Mouse (Mus musculus) liver, postnatal 0 days (tissue): Measurements from ENCODE around the gene Pakap. TPM values are rescaled to one million over a fixed set of nuclear protein-coding genes. Genes with fewer than 3 reads are reported as not detected.

Experiments
- ATAC-seq: fragments of 200-750 bp; cut with Nextera tagmentation; 2 replicates; pipeline ENCODE4 v1.8.0; 2017; ENCODE audit warnings: mild to moderate bottlenecking, moderate library complexity
- DNase-seq: peaks from one replicate; pipeline ENCODE4 v3.0.0-alpha.2; 2016
- H3K27ac ChIP-seq: fragments of 300-500 bp; sonication (generic); 2 replicates; pipeline ENCODE4 v1.5.1; 2014; ENCODE audit warnings: antibody characterized with exemption, moderate library complexity, mild to moderate bottlenecking, low read depth
- H3K27me3 ChIP-seq: fragments of 300-500 bp; sonication (generic); 2 replicates; pipeline ENCODE4 v1.6.1; 2014; ENCODE audit warnings: low read length, control low read depth, mixed read lengths; ENCODE audit not compliant: insufficient read depth
- H3K36me3 ChIP-seq: fragments of 300-500 bp; sonication (generic); replicated peaks from 2 replicates; pipeline ENCODE4 v1.6.1; 2014; ENCODE audit warnings: mild to moderate bottlenecking, control low read depth, low read length, moderate library complexity, mixed read lengths; ENCODE audit not compliant: insufficient read depth
- H3K4me1 ChIP-seq: fragments of 300-500 bp; sonication (generic); 2 replicates; pipeline ENCODE4 v1.6.1; 2014; ENCODE audit warnings: antibody characterized with exemption, mild to moderate bottlenecking, control low read depth; ENCODE audit not compliant: insufficient read depth
- H3K4me2 ChIP-seq: fragments of 300-500 bp; sonication (generic); 2 replicates; pipeline ENCODE4 v1.6.1; 2014; ENCODE audit warnings: low read depth, mild to moderate bottlenecking, low read length, moderate library complexity, mixed read lengths
- H3K4me3 ChIP-seq: fragments of 300-500 bp; sonication (generic); 2 replicates; pipeline ENCODE4 v1.5.1; 2014; ENCODE audit warnings: low read depth, low read length
- H3K9ac ChIP-seq: fragments of 300-500 bp; sonication (generic); replicated peaks from 2 replicates; pipeline ENCODE4 v1.6.1; 2014; ENCODE audit warnings: mild to moderate bottlenecking, moderate library complexity
- H3K9me3 ChIP-seq: fragments of 300-500 bp; sonication (generic); 2 replicates; pipeline ENCODE4 v1.6.1; 2016; ENCODE audit warnings: mild to moderate bottlenecking, control low read depth, low read length, mixed read lengths
- CTCF ChIP-seq: sonication (generic); IDR thresholded peaks from 2 replicates; pipeline ENCODE4 v1.5.1; 2016; ENCODE audit warnings: antibody characterized with exemption, low read depth
- EP300 ChIP-seq: IDR thresholded peaks from 2 replicates; pipeline ENCODE4 v1.6.1; 2016; ENCODE audit warnings: antibody characterized with exemption, low read depth, mild to moderate bottlenecking
- WGBS: fragments of 180-500 bp; shearing (Covaris S2); extraction: QIAGEN DNeasy Blood & Tissue Kit; methylation state at CpG from one replicate; pipeline ENCODE4 v1.1.7; 2014; ENCODE audit not compliant: insufficient replicate concordance; 5-methylcytosine and 5-hydroxymethylcytosine counted together
- polyA plus RNA-seq: library from polyadenylated mRNA; unstranded; fragments of >200 nt; fragmentation: Nextera tagmentation; extraction: Ambion mirVana; gene quantifications from 2 replicates; pipeline ENCODE4 v1.2.1, GENCODE M21; 2015

Pakap gene
- polyA plus RNA-seq, 1 experiment from 2014 or later: 0.79 TPM

DNA sequence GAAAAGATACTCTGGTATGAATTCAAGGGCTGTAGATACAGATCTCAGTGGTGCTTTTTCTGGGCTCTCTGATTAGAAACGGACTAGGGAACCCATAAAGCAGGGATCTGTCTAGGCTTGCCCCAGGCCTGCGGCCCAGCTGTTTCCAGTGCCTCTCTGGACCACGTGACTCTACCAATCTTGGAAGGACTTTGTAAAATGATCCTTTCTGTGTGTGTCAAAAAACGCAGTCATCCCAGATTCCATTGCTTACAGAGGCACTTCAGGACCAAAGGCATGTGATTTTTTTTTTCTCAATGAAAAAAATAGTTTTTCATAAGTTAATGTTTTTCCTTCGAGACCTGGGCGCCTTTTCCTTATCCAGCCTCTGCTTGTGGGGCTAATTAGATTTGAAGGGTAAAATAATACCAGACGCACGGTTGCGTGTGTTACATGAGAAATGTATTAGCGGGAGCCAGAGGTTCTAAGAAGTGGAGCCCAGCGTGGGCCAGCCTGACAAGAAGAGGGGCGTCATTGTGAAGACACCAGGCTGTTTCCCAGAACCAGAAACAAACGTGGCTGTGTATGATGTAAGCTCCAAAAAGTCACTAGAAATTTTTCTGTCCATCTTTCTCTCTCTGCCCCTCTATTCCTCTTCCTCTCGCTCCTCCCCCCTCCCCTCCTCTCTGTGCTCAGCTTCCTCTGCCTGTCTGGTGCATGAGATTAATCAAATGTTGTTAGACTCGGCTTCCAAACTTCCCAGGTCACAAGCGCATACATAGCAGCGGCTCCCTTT is 43.5 kb downstream of the Pakap start:
- WGBS: 65% methylated on average over 17 of the region's 17 CpGs
- Histone ChIP-seq H3K4me3 (no peak overlapping the region), H3K27me3 (no peaks in the 10 kb centered on the region), H3K4me1 (no peaks in the 10 kb centered on the region), H3K36me3 (no peaks in the 10 kb centered on the region), H3K4me2 (no peak overlapping the region), H3K9me3 (no peaks in the 10 kb centered on the region), H3K9ac (no peak overlapping the region), H3K27ac (no peak overlapping the region)
- ATAC-seq (no peak), DNase-seq (no peak)
- TF ChIP-seq EP300 (no peak), CTCF (no peak)

DNA sequence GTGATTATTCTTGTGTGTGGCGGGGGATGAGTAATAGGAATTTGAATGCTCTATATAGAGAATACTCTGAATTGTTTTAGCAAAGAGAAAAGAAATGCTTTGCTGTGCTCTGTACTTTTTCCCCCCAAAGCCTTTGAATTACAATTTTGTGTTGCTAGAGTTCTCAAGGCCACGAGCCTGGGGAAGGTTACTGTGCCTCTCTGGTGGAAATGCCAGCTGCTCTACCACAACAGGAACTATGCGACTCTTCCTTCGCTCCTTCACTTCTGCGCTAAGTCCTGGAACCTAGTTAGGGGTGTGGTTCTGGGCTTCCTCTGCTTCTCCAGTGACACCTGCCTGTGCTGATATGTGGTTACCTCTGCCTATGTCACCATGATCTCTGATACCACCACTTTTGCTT is 44.7 kb downstream of the Pakap start:
- no peaks in the 10 kb centered on the region for H3K27me3 ChIP-seq
- H3K27ac ChIP-seq: no peak overlapping the region
- DNase-seq (no peak), ATAC-seq (no peak)
- H3K36me3 ChIP-seq: no peaks in the 10 kb centered on the region
- H3K4me3 ChIP-seq: no peak overlapping the region
- H3K4me1 ChIP-seq: no peaks in the 10 kb centered on the region
- no peak overlapping the region for H3K4me2 ChIP-seq
- WGBS: 61% methylated on average over 5 of the region's 5 CpGs
- no peaks in the 10 kb centered on the region for H3K9me3 ChIP-seq
- no peak overlapping the region for H3K9ac ChIP-seq
- no peak for TF ChIP-seq CTCF
- no peak for TF ChIP-seq EP300

DNA sequence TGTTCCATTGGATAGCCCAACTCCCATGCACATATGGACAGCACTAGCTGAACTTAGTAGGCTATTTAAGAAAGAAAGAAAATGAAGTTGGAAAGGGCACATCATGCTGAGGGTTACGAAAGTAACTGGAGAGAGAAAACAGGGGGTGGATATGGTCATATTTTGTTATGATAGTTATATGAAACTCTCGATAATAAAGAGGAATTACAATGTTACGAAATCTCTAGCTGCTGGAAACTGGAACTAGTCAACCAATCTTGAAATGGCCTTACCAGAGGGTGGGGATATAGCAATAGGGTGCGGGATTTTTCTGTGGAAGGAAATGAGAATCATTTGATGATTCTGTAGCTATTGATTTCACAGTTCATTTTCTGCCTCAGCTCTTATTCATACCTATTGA is 46.7 kb downstream of the Pakap start:
- no peak for TF ChIP-seq EP300
- no peak for TF ChIP-seq CTCF
- WGBS: 80% methylated on average over 4 of the region's 4 CpGs
- no peaks in the 10 kb centered on the region for H3K36me3 ChIP-seq
- H3K27me3 ChIP-seq: no peaks in the 10 kb centered on the region
- H3K4me2 ChIP-seq: no peak overlapping the region
- no peak overlapping the region for H3K27ac ChIP-seq
- H3K9me3 ChIP-seq: no peaks in the 10 kb centered on the region
- no peak overlapping the region for H3K4me3 ChIP-seq
- ATAC-seq (no peak), DNase-seq (no peak)
- H3K9ac ChIP-seq: no peak overlapping the region
- H3K4me1 ChIP-seq: no peaks in the 10 kb centered on the region

DNA sequence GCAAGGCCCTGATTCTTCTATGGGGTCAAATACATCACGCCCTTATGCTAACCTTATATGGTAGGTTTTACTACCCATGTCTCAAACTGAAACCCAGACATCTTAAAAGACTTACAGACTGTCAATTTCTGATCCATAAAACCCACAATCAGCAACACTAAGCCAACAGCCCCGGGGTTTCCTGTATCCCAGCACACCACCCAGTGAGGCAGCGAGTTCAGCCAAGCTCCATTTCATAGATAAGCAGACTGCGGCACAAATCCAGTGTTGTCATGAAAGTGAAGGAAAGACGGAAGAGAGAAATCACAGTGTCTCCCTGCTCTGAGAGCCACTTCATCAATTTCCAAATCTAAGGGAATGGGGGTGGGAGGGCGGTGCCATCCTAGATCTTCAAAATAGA is 50.8 kb downstream of the Pakap start:
- no peak overlapping the region for H3K4me3 ChIP-seq
- no peak overlapping the region for H3K27ac ChIP-seq
- H3K27me3 ChIP-seq: no peaks in the 10 kb centered on the region
- H3K4me1 ChIP-seq: no peaks in the 10 kb centered on the region
- 78% methylated on average over 6 of the region's 6 CpGs for WGBS
- no peaks in the 10 kb centered on the region for H3K36me3 ChIP-seq
- ATAC-seq: no peak
- DNase-seq: no peak
- TF ChIP-seq EP300 (no peak), CTCF (no peak)
- H3K9ac ChIP-seq: no peak overlapping the region
- H3K9me3 ChIP-seq: no peaks in the 10 kb centered on the region
- no peak overlapping the region for H3K4me2 ChIP-seq

DNA sequence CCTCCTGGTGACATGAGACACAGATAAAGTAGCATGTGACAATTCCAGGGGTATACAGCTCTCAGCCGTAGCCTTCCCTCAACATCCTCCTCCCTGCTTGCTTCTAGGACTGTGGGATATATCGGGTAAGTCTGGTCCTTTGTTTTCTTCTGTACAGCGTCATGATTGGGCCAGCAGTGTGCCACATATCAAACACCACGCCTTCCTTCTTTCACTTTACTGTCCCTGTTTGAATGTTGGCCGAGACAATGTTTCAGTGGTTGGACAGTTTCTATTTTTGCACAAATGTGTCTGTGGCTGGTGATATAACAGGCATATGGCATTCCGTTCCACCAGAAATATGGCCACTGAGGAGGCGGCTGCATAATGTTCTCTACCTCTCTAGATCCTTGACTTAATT is 54.8 kb downstream of the Pakap start:
- ATAC-seq (no peak), DNase-seq (no peak)
- H3K4me2 ChIP-seq: no peak overlapping the region
- H3K9me3 ChIP-seq: no peaks in the 10 kb centered on the region
- TF ChIP-seq EP300 (no peak), CTCF (no peak)
- H3K27ac ChIP-seq: no peak overlapping the region
- H3K4me1 ChIP-seq: no peaks in the 10 kb centered on the region
- no peak overlapping the region for H3K4me3 ChIP-seq
- WGBS: 67% methylated on average over 7 of the region's 7 CpGs
- no peaks in the 10 kb centered on the region for H3K27me3 ChIP-seq
- no peak overlapping the region for H3K9ac ChIP-seq
- H3K36me3 ChIP-seq: no peaks in the 10 kb centered on the region

DNA sequence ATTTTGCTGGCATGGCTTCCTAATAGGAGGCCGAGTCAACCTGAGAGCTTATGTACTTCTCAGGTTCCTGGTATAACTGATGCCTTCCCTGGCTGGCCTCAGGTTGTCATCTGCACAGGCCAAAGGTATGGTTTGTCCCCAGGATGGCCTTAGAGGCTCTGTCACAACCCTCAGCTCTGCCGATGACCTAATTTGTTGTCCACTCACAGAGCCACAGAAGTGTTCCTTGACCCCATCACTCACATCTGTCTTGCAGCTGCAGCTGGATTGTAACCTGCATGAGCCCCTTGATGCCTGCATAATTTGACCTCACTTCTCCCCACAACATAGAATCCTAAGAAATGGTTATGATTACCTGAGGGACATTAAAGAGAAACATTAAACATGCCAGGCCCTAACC is 56.8 kb downstream of the Pakap start:
- H3K36me3 ChIP-seq: no peaks in the 10 kb centered on the region
- H3K9me3 ChIP-seq: no peaks in the 10 kb centered on the region
- DNase-seq: no peak
- no peaks in the 10 kb centered on the region for H3K4me1 ChIP-seq
- TF ChIP-seq EP300 (no peak), CTCF (no peak)
- no peaks in the 10 kb centered on the region for H3K27me3 ChIP-seq
- H3K4me2 ChIP-seq: no peak overlapping the region
- H3K9ac ChIP-seq: no peak overlapping the region
- H3K4me3 ChIP-seq: no peak overlapping the region
- no peak overlapping the region for H3K27ac ChIP-seq
- WGBS: 84% methylated on average over 2 of the region's 2 CpGs
- ATAC-seq: no peak
